Mouse (Mus musculus): ENCODE results near the gene Pfdn4.
A peak's percentile ranks its signal among the peaks of the same experiment; 100 is the strongest.

The Pfdn4 gene

DNA sequence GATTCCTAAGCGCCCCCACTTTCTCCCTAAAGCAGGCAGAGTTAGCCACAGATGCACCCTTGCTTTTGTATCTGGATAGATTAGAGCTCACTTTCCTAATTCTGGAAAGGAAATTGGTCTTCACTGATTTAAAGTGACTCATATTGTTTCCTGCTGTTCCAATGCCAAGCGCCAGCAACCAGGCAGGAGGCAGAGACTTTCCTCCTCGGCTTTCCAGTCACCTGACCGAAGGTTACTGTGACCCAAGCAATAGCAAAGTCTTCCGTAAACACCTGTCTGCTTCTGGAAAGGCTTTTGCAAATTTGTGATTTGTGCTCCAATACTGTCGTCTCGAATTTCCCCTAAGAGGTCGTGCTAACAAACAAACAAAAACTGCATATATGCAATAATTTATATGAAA is 1.8 kb downstream of the Pfdn4 start:
- no peak for DNase-seq

DNA sequence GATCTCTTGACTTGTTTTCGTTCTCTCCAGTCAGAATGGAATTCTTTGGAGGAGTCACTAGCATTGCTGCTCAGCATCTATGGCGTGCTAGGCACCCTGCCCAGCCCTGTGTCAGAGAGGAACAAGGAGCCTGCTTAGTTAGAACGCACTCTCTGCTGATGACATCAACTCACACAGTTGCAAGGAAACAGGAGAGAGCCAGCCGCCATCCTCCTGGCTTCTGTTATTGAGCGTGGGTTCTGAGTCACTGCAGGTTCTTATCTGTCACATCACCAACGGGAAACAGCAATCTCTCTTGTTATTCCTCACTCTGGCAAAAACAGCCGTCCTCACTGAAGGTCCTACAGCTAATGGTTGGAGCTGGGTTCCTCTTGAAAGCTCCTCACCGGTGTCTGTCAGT is 7.1 kb downstream of the Pfdn4 start:
- DNase-seq = no peak

DNA sequence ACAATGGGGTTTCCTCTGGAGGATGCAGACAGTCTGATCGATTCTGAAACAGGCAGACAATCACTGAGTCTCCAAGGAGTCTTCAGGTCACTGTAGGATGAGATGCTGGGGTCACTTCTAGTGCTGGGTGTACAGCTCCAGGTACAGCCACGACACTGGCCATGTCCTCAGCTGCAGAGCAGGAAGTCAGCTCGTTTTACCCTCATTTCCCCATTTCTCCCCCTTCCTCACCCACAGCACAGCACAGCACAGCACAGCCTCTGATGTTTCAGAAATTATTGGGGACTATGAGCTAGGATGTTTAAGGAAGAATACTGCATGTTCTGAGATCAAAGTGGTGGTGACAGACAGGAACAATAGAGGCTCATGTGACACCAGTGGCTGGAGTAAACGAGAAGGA is 7.8 kb downstream of the Pfdn4 start:
- DNase-seq = no peak

DNA sequence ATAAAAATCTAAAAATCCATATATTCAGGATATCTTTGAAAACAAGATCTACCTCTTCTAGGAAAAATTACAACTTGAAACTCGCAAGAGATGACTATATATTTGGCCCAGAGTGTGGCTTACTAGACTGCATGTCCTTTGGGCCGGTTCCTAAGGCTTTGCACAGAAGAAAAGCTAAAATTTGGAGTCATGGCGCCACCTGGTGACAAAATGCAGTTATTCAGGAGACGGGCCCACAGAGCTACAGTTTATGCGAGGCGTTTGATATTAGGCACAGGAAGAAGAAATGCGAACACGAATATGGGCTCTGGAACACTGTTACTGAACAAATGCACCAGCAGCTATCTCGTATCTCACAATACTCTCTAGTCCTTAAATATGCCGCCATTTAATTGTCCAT is 11.5 kb downstream of the Pfdn4 start:
- peak; percentile 89 for DNase-seq

DNA sequence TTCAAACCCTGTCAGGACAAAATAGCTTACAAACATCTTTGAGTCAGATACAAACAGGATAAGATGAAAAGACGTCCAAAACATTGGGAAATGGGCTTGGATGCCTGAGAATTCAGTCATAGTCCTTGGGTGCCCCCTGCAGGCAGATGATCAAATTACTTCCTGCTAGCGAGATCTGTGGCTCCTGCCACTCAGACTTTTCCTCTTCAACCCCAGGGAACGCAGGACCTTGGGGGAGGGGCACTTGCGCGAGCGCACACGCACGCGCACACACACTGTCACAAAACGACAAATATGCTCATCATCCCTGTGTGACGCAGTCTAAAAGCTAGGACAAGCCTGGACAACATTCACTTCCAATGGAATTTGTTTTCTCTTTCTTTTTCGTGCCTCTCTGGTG is 12.6 kb downstream of the Pfdn4 start:
- peak; percentile 96 for DNase-seq

DNA sequence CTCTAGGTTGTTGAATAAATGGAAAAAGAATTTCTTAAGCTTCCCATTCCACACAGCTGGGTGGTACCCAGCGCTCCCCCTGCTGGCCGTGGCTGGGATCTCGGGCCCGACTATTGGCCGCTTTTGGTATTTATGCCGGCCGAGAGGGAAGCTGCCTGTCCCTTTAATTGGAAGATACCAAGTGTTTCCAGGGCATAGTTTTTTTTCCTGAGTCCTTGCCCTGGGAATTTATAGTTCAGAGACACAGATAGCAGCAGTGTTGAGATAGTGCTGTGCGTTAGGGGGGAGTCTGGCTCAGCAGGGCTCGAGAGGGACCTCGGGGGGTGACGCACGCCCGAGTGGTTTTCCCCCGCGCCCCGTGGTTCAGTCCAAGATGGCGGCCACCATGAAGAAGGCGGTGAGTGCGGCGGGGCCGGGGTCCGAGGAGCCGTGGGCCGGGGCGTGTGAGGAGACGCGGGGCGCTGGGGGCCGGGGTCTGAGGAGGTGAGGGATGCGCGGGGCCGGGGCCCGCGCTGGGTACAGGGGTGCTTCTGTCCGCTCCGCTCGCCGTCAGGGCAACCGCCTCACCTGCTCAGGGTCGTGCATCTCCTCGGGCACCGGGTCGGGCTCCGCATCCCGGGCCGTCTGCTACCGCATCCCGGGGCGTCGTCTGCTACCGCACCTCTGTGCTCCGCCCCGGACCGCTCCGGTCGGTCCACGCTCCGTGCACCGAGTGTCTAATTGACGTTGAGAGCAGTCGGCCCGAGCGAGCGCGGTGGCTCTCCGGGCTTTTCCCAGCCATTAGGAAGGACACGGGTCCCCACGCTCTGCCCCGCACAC is 15.1 kb downstream of the Pfdn4 start:
- DNase-seq = peak; percentile 95

DNA sequence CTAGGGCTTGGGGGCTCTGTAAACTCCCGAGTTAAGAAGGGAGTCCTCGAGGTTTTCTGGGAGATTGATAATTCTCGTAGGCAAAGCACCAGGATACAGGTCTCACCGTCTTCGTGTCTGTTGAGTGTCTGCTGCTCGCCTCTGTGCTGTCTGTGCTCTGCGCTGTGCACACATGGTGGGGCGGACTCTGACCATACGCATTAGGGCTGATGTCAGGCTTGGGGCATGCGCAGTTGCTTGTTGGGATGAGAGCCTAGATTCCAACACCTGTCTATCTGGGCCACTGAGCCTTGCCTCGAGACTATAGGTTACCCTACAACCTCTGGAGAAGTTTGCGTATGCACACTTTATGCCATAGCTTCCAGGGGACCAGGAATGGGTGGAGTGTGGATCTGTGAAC is 17.5 kb downstream of the Pfdn4 start:
- no peak for DNase-seq

DNA sequence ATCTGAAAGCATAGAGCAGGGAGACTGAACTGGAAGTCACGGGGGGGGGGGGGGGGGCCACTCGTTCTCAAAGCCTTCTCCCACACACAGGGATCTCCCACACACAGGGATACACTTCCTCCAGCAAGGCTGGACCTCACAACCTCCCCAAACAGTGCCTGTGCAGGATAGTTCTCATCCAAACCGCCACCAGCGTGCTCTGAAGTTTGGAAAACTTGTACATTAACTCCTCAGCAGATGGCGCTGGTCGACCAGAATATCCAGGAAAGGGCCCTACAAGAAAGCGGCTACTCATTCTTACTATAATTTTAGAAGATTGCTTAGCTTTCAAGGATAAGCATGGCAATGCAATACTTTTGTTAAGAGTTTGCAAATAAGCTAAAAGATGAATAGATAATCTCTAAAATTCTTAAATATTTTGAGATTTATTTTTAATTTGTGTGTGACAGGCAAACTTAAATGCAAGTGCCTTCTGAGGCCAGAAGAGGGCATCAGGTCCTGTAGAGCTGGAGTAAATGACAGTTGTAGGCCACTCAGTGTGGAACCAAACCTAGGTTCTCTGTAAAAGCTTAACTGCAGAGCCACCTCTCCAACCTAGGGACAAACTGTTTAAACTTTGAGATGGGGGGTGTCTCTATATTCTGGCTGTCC is 24.2 kb downstream of the Pfdn4 start:
- peak; percentile 79 for DNase-seq

DNA sequence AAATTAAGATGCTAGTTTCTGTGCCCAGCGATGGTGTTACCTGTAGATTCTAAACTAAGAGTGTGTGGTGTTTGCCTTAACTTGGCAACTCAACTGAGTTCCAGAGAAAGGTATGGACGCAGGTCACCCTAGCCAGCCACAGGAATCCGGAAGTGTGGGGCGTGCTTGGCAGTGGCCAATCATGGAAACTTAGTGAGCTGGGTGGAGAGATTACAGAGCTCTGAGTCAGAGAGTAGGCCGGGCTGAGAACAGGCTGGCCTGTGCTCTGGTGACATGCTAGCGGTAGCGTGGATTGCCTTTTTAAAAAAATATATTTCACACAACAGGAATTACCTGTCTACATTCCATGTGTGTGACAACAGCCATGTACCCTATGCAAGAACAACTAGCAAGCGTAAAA is 30.3 kb downstream of the Pfdn4 start:
- no peak for DNase-seq

DNA sequence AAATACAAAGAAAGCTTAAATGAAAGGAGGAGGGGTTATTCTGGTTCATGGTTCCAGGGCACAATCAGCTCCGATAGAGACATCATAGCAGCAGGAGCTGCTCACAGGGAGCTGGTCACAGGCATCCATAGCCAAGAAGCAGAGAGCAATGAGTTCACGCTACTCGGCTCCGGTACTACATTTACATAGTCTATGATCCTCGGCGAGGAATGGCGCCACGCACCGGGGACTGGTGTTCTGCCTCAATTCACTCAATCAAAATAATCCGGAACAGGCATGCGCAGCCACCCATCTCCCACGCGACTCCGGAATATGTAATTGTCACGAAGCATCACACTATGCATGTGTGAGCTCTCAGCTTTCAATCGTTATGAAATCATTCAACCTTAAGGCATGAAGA is 31.8 kb downstream of the Pfdn4 start:
- DNase-seq = no peak

DNA sequence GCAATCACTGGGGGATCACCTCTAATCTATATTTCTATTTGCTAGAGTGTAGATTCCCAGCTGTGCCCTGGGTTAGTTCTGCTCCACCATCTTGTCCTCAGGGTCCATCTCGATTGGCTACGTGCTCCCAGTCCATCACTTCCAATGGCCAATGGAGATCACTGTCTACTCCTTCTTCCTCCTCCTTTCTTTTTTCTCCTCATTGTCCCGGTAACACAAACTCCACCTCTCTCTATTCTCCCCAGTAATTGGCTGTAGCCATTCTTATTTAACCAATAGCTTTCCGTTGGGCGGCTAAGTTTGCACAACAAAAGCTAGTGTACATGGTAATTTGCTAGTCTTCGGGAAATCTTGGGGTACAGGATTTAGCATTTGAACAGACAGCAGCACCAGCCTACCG is 33.5 kb downstream of the Pfdn4 start:
- no peak for DNase-seq

DNA sequence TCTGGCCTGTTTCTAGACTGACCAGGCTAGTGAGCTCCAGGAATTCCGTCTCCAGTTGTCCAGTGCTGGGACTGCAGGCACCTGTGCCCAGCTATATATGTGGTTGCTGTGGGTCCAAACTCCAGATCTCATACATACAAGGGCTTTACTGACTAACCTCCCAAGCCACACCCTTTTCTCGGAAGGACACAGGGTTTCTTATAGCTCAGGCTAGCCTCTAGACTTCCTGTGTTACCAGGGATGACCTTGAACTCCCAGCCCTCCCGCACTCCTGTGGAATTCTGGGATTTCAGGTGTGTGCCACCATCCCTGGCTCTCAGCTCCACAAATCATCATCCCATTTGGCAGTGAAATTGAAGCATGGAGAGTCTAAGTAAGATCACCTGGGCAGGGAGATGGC is 34.0 kb downstream of the Pfdn4 start:
- DNase-seq = no peak

DNA sequence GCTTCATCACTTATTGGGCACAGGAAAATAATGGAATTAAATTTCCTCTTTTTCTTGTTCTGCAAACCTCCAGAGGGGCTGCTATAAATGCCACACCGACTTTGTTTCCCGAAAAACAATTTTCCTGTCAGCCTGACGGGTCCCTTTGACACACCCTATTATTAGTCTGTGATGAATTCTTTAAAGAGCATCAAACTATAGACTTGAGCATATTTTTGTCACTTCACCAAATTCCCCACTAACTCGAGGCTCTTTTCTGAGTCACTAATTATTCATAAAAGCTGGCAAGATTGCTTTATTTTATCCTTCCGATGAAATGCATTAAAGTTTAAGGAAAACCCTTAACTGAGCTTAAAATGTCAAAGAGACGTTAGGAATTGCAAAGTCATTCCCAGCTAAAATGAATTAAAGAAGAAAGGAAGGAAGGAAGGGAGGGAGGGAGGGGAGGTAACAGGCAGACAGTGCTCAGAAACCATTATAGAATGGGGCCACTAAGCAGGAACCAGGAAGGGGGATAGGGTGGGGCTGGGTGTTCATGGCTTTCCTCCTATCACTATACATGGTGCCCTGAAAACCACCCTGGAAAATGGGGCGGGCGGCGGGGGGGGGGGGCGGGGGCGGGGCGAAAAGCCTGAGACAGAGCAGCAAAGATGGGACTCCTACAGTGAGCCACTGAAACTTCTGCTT is 38.0 kb downstream of the Pfdn4 start:
- DNase-seq = no peak

DNA sequence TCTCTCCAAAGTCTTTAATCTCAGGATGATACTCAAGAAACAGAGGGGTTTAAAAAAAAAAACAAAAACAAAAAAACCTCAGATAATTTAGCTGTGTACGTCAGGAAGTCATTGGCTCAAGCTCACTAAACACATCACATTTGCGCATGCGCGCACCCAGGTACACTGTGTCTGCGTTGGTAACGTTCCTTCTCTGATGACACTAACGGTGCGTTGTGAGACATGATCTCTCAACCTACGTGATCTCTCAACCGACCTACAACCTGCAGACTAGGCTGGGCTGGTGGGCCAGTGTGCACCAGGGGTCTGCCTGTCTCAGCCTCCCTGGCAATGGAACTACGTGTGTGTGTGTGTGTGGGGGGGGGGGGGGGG is 38.6 kb downstream of the Pfdn4 start:
- DNase-seq = no peak

DNA sequence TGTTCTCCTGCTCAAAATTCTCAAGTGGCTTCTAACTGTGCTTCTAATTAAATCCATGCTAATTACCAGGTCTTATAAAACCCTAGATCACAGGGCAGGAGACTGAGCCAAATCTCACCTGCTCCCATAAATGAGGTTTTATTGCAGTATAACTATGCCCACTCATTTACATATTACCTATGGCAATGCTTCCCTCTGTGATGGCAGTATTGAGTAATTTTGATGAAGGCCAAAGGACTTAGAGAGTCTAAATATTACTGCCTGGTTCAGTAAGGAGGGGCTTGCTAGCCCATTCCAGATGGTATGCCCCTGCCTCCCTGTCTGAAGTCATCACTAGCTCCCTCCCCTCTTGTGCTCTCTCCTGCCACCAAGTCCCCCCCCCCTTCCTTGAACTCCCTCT is 39.6 kb downstream of the Pfdn4 start:
- no peak for DNase-seq

DNA sequence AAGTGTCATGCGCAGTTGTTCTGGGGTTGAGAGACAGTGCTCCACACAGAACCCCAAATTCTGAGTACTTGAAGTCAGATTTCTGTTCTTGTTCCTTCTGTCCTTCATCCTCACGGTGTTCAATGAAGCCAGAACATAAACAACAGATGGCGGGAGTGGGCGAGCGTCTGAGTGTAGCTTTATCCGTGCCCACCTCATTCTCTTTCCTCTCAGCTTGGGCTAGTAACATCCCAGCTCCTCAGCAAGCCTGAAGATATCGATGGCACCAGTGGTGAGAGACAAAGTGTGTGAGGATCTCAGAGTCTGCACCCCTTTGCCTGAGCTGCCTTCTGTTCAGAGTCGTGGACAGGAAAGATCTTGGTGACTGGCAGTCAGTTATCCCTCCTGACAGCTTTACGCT is 43.0 kb downstream of the Pfdn4 start:
- DNase-seq = no peak

DNA sequence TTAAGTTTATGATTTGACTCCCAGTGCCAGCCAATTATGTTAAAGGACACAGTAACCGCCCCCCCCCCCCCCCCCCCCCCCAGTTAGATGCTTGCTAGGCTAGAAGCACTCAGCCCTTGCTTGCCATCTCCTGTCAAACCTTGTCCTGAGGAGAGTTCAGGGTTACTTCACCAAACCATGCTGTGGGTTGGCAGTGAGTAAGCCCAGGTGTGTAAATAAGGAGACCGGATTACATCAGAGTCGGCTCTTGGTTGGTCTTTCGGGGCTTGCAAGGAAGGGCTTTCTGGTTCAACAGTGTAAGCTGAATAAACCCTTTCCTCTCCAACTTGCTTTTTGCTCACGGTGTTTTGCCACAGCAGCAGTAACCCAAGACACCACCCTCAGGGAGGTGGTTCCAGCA is 47.4 kb downstream of the Pfdn4 start:
- DNase-seq = no peak

DNA sequence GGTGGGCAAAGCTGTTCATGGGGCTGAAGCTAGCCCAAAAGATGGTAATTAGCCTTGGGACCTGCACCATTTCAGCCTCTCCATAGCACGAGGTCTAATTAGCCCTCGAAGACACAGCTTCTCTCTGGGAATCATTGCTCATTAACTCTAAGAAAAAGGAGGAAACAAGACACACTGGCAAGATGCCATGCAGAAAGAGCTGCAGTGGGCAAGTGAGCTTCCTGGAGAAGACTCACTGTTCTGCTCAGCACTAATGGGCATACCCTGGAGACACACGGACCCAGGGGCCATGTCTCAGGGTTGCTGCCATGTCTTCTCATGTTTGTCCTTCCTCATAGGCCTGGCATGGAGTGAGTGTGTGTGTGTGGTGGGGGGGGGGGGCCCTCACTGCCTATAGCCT is 47.9 kb downstream of the Pfdn4 start:
- peak; percentile 38 for DNase-seq

DNA sequence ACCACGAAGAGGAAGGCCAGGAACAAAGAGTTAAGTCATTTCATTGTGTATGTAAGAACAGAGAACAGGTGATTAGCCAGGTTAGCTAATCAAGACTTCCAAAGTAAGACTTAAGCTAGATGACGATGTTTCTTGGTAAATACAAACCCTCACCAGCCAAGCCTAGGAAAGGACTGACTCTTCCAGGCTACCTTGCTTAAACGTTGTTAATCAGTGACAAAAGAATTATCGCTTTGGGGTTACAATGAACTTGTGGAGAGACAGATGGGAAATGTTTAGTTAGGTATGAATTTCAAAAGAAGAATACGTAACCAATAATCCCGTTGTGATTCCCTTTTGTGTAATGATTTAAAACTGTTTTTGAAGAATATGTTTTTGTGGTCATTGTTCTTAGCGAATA is 48.7 kb downstream of the Pfdn4 start:
- DNase-seq = no peak

DNA sequence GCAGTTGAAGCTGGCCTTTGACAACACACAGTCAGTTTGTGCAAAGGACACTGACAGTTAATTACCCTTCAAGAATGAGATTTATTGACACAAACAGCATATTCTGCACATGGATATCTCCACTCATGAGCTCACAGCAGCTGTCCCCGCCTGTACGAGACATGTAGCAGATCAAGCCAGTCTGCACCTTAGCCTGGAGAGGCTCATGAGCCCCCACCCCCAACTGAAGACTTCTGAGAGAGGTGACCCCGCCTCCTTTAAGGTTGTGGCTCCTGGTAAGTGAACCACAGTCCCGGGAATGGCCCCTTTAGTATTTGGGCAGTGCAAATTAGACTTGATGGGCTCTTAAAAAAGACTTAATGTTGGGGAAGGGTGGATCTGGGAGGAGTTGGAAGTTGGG is 49.5 kb downstream of the Pfdn4 start:
- no peak for DNase-seq

DNA sequence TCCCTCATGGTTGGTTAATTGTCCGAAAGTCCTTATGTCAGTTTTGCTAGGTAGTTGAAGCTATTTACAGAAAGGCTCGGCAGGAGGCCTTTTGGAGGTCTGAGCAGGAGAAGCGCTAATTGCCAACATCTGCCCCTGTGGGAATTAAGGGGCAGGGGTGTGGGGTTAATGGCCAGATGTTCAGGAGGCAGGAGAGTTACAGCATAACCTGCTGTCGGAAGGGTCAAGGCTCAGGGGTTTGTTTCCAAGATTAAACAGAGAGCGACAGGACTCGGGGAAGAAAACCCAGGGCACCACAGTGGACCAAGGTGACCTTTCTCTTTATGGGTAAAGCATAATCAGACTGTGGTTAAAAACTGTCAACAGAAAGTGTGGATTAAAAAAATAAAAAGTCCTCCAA is 51.3 kb downstream of the Pfdn4 start:
- peak; percentile 14 for DNase-seq

DNA sequence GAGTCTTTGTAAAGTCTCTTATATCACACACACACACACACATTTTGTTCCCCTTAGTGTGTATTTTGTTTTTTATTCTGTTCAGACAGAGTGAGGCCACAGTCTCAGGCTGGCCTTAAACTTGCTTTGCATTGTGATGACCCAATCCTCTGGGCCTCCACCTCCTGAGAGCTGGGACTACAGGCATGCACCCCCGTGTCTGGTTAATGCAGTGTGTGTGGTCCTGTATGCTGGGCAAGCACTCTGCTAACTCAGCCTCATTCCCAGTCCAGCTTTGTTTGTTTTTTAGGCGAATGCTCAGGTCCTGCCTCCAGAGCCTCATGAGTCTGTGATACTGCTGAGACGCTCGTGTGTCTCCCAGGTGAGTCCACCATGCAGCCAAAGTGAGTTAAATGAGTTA is 51.8 kb downstream of the Pfdn4 start:
- no peak for DNase-seq

DNA sequence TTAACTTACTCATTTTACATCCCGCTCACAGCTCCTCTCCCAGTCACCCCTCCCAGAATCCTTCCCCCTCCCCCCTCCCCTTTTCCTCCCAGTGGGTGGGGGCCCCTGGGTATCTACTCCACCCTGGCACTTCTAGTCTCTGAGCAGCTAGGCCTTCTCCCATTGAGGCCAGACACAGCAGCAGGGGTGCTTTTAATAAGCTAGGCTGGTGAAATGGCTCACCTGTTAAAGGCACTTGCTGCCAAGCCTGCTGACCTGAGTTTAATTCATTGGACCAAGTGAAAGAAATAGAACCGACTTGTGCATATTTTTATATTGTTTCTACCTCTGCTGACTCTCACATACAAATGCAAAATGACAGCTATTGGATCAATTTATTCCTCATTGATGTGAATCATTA is 52.9 kb downstream of the Pfdn4 start:
- DNase-seq = peak; percentile 18

DNA sequence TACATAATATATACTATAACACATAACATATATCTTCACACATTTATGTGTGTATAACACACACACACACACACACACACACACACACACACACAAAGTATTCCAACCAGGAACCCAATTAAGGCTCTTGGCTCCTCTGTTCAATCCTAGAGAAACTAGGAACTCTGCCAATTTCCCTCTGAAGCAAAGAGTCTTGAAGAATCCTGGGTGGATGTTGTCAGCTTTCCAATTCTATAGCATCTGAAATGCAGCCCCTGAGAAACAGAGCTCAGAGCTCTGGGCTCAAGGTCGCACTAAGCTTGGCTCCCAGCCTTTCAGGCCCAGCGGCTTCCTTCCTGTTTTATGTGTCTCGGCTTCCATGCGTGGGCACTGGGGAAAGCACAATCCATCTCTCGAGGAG is 54.0 kb downstream of the Pfdn4 start:
- no peak for DNase-seq
